Mouse (Mus musculus) adrenal gland, postnatal 14 days (tissue): Measurements from ENCODE around the gene Clasp1. TPM values are rescaled to one million over a fixed set of nuclear protein-coding genes. Genes with fewer than 3 reads are reported as not detected.
"Not testable (repeated sequence)": the region's sequence is repeated elsewhere in the genome, so short reads cannot be mapped to it uniquely, and the experiment has no call there.

Experiments
- DNase-seq: peaks from one replicate; pipeline ENCODE4 v3.0.0; 2021; ENCODE audit warnings: mixed read lengths
- total RNA-seq: library from RNA; stranded (reverse); gene quantifications from 2 replicates; pipeline ENCODE4 v1.2.3, GENCODE M21; 2021

The Clasp1 gene
- total RNA-seq, 1 experiment from 2014 or later, result 46.3 TPM

- no peak for DNase-seq
Measured at GRCm38 (mm10) chr1:118589721-118590120, 200.9 kb downstream of the Clasp1 start.

GRCm38 (mm10) chr1:118592933-118593332 lies 204.1 kb downstream of the Clasp1 start:
- DNase-seq, result no peak

GRCm38 (mm10) chr1:118595395-118595794 lies 206.5 kb downstream of the Clasp1 start:
- no peak for DNase-seq

- DNase-seq, result no peak
Measured at GRCm38 (mm10) chr1:118597475-118598213, 208.8 kb downstream of the Clasp1 start.

- no peak for DNase-seq
Measured at GRCm38 (mm10) chr1:118598339-118598738, 209.5 kb downstream of the Clasp1 start.

- DNase-seq, result no peak
Measured at GRCm38 (mm10) chr1:118613631-118614183, 224.8 kb downstream of the Clasp1 start.

GRCm38 (mm10) chr1:118621055-118621454 lies 232.2 kb downstream of the Clasp1 start:
- not testable (repeated sequence) for DNase-seq

- no peak for DNase-seq
Measured at GRCm38 (mm10) chr1:118622857-118623256, 234.0 kb downstream of the Clasp1 start.

GRCm38 (mm10) chr1:118625461-118625860 lies 236.6 kb downstream of the Clasp1 start:
- DNase-seq, result no peak

- DNase-seq, result no peak
Measured at GRCm38 (mm10) chr1:118625921-118626320, 237.1 kb downstream of the Clasp1 start.

- no peak for DNase-seq
Measured at GRCm38 (mm10) chr1:118626452-118626851, 237.6 kb downstream of the Clasp1 start.

- peak; percentile 91 for DNase-seq
Measured at GRCm38 (mm10) chr1:118627781-118628464, 239.1 kb downstream of the Clasp1 start, which contains the start of gene Tfcp2l1. TSS of gene Tfcp2l1 (plus strand) at chr1:118627945.

GRCm38 (mm10) chr1:118633415-118633980 lies 244.6 kb downstream of the Clasp1 start:
- no peak for DNase-seq

GRCm38 (mm10) chr1:118642296-118642999 lies 253.6 kb downstream of the Clasp1 start:
- no peak for DNase-seq

- DNase-seq, result peak; percentile 38
Measured at GRCm38 (mm10) chr1:118643138-118643979, 254.5 kb downstream of the Clasp1 start.

- no peak for DNase-seq
Measured at GRCm38 (mm10) chr1:118645701-118646100, 256.8 kb downstream of the Clasp1 start.

- DNase-seq, result no peak
Measured at GRCm38 (mm10) chr1:118648015-118648414, 259.2 kb downstream of the Clasp1 start.

GRCm38 (mm10) chr1:118649933-118650770 lies 261.3 kb downstream of the Clasp1 start:
- no peak for DNase-seq

- DNase-seq, result no peak
Measured at GRCm38 (mm10) chr1:118650771-118651080, 261.9 kb downstream of the Clasp1 start.

GRCm38 (mm10) chr1:118658716-118659115 lies 269.9 kb downstream of the Clasp1 start:
- no peak for DNase-seq
